Mouse (Mus musculus) layer of hippocampus, adult 11-12 months (tissue): ENCODE results near the gene 2410004P03Rik.

ENCODE experiments used
- DNase-seq: peaks from one replicate; pipeline ENCODE4 v3.0.0; 2022; ENCODE audit warnings: low spot score

Gene 2410004P03Rik

DNA sequence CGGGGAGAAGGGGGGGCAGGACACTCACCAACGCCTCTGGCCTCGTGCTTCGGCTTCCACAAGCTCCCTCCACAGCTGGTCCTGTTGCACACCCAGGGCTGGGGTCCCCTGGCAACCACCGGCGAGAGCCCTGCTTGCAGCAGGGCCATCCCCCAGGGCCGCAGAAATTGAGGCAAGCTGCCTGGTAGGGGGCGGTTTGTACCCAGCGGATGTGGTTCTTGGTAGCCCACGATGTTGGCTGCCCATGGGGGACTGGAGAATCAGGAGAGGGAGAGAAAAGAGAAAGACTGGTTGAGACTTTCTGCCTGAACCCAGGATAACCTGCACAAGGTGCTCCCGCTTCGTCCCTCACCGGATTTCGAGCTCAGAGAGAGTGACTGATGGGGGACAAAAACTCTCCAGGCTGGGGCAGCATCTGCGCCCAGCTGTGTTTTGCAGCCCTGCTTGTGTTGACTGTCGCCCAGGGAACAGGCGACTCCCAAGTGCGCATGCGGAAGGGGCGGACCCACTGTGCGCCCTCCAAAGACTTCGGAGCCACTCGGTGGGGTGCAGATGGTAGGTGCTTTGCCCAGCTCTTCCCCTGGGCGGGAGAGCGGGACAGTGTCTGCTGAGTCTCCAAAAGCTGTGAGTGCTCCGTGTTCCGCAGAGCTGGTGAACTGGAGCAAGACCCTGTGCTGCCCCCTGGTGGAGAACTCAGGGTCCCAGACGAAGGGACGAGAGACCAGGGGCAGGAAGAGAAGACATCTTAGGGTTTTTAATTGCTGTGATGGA lies at the start of gene 2410004P03Rik:
TSS of gene 2410004P03Rik (minus strand) at position 628 of the 771 bp plus-strand sequence.
- DNase-seq: peak; percentile 77

DNA sequence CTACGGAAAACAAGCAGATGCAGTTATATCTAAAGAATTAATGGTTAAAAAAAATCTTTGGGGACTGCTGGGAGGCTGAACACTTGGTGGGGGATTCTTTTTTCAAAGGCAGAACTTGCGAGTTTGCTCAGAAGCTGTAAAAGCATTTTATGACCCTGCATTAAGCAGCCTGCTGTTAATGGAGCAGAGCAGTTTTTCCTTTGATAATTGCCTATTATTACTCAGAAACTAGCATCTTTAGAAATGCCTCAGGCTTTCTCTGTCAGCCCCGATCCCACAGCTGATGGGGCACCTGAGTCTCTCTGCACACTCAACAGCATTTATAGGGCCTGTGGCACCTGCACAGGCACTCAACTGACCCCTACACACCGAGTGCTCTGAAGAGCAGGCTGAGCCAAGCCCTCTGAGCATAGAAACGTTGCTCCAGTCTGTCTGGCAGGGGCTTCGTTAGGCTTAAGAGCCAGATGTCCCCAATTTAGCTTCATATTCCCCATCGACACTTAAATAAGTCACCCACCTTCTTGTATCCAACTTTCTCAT lies 49.7 kb upstream of the 2410004P03Rik start:
- DNase-seq: no peak

DNA sequence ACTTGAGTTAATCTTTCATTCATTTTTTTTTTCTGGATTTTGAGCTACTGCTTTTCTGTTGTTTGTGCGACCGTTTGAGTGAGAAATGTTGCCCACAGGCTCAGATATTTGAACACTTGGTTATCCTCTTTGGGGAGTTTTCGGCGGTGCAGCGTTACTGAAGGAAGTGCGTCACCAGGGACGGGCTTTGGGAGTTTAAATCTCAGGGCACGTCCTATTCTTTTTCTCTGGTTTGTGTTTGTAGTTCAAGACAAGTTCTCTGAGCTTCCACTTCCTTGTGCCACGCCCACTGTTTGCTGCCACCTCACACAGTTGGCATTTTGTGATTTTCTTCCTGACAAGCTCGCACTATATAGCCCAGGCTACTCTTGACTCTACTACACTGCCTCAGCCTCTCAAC lies 47.0 kb upstream of the 2410004P03Rik start:
- no peak for DNase-seq

DNA sequence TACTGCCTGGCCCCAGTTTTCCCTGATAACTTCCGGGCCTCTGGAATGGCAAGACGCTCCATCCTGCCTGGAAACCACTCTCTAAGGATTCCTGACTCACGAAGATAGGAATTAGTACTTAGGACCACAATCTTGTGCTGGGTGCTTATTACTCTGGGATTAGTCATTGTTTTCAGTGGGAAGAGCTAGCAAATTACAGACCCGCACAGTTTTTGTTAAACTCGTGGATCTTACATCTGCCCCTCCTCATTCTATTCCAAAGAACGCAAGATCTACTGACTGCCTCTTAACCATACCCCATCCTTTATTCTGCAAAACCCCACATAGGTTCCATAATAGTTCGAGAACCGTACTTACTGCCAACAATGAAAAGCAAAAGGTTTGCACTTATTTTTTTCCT lies 45.6 kb upstream of the 2410004P03Rik start:
- no peak for DNase-seq

DNA sequence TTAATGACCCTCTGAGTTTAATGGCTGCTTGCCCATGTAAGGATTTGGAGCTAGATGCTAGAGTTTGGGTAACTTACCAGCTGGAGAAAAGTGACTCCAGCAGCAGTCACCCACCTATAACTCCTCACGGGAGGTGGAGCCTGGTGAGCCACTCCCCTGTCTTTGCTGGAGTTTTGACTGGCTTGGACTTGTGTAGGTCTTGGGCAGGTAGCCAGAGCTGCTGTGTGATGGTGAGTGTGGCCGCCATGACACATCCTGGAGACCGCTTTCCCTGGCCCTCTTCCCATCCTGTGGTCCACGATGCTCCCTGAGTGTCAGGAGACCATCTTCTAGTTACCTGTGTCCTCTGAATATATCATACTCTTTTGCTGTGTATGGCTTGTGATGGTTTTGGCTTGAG lies 44.2 kb upstream of the 2410004P03Rik start:
- DNase-seq: no peak

DNA sequence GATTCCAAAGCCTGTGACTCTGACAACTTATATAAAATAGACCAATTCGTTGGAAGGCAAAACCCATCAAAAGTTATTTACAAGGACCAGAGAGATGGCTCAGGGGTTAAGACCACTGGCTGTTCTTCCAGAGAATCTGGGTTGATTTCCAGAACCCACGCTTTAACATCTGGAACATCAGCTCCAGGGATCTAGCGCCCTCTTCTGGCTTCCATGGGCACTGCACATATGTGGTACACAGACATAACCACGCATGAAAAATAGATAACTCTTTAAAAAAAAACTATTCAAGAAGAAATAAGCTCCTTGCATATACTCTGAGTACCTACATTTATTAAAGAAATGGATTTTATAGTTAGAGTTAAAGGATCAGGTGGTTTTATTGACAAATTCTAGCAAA lies 43.2 kb upstream of the 2410004P03Rik start:
- DNase-seq: no peak

DNA sequence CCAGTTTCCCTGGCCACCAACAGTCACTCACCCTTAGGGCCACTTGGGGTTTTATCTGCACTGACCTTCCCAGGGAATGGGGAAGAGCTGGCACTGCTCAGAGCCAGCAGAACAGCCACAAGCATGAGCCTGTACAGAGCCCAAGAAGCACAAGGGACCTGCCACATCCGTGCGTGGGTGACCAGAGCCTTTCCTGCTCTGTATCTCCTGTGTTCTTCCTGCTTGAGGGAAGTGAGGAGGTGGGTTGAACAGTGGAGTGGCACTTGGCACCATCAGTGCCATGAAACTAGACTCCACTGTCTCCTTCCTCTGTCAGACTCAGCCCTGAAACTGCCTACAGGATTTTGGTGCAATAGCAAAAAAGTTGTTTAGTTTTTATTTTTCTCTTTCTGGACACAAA lies 41.1 kb upstream of the 2410004P03Rik start:
- DNase-seq: no peak

DNA sequence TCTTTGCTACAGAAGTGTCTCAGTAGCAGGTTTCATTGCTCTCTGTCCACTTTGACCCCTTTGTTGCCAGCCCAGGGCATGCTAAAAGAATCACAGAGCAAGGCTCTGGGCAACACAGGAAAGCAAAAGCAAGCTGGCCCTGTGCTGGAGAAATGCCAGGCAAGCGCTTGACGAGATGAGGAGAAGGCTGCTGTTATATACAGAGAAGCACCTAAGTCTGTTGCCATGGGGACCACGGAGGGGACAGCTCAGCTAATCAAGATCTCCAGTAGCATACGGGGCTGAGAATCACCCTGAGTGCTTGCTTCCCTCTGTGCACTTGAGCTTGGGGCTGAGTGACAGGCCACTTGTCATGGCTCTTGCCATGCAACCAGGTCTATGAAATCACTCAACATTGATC lies 39.5 kb upstream of the 2410004P03Rik start:
- DNase-seq: no peak

DNA sequence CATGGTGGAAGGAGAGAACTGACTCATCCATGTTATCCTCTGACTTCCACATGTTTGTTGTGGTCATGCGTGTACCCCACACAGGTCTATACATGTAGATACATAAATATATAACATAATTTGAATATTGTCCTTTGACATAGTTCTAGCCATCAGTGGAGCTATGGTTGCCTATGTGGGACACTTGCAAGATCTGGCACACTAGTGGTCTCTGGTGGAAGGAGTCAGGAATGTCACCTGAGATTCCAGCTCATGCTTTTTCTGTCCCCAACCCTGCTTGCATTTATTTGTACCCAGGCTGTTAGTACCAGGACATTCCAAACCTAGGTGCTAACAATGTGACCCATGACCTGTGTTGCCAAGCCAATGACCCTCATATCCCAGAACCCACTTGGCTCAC lies 38.3 kb upstream of the 2410004P03Rik start:
- no peak for DNase-seq

DNA sequence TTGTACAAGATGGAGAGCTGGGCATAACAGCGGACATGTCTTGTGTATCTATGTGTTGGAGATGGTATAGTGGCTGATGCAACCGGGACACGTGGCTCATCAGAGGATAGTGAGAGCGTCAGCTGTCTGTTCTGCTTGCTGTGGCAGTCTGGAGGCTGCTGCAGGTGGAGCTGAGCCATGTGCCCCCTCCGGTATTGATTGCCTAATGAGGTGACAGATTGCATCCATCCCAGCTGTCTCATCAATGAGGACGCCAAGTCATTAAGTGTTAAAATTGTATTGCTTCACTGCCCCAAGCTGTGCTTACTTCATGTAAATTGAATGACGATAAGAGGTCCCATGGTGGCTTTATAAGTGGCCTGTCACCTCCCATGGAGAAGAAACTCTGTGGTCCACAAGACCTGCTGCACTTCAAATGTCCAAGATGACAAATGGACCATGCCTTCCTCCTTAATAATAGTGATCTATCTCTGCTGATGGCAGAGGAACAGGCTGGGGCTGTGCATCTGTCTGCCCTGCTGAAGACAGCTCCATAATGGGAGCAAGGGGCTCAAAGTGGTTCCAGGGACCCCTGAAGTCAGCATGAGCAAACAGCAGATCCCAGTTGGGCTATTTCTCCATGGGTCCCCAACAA lies 37.6 kb upstream of the 2410004P03Rik start:
- peak; percentile 50 for DNase-seq

DNA sequence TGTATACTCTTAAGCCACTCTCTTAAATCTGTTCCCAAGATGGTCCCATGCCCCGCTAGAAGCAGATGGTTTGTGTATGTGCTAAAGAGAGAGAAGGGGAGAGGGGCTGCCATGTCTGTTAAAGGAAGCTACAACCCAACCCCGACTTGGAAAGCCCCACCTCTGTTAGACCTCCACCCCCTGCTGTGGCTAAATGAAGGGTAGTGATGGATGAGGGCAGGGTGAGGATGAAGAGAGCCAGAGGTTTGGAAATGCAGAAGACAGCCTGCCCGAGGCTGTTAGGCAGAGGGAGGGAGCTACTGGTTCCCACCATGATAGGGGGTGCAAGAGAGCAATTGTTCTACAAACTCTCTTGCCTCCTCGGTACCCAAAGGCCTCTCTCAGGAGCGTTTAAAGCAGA lies 31.8 kb upstream of the 2410004P03Rik start:
- no peak for DNase-seq

DNA sequence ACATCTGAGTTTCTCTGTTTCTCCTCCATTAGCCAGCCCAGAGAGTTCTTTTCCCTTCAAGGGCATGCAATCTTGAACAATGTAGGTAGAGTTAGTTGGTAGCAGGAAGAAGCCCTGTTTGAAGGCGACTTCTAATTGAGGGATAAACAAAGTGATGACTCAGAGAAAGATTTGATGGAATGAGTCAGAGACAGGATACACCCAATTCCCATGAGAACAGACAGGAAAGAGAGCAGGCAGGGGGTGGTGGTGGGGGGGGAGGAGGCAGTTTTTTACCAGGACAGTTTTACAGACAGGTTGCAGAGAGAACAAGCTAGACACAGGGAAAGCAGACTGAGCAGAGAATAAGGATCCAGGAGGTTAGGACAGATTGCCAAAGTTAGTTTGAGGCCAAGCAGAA lies 29.0 kb upstream of the 2410004P03Rik start:
- DNase-seq: no peak

DNA sequence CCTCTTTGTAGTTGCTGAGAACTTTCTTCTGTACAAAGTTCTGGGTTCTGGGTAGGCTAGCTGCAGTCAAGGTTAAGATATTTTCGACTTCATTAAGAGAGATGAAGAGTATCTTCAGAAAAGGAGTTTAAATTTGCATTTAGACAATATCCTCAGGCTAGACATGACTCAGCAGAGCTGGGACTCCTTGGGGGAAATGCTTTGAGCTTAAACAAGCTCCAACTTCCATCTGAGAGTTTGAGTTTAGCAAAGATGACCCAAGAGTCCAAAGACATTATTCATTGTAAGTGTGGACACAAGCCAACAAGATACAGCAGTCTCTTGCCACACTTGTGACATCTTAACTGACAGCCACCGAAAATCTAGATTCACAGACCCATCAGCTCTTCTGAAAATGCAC lies 27.9 kb upstream of the 2410004P03Rik start:
- DNase-seq: no peak

DNA sequence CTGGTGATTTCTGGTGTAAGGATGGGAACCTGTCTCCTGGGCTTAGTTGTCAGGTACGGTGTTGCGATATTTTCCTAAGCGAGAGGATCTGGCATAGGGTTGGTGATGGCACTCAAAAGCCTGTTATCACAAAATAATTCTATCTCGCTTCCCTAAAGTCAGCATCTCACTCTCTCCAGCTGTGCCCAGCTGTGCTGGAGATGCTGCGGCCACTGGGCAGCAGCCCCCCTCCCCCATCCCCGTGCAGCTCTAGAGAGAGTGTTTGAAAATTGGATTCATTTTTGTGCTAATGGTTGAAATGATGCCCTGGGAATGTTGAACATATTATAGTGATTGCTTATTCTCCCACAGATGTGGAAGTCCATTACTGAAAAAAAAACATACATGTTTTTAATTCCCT lies 26.7 kb upstream of the 2410004P03Rik start:
- no peak for DNase-seq

DNA sequence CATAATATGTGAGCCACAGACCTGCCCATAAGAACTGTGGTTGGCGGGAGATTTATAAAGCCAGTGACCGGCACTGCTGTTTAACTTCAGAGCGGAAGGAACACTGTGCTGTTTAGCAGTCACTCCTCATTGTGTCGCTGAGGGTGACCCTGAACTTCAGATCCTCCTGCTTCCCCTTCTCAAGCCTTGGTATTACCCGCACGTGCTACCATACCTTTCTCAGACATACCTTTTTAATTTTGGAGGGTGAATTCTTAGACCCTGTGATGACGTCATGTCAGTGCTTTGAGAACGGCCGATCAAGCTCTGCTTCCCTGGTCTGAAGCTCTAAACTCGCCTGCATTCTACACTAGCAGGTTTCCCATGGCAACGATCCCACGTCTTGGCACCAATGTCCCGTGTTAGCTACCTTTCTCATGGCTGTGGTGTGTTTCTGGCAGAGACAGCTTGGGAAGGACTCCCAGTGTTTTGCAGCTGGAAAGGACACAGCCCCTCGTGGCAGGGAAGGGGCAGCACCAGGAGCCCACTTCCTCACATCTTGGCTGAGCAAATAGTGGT lies 25.6 kb upstream of the 2410004P03Rik start:
- peak; percentile 63 for DNase-seq

DNA sequence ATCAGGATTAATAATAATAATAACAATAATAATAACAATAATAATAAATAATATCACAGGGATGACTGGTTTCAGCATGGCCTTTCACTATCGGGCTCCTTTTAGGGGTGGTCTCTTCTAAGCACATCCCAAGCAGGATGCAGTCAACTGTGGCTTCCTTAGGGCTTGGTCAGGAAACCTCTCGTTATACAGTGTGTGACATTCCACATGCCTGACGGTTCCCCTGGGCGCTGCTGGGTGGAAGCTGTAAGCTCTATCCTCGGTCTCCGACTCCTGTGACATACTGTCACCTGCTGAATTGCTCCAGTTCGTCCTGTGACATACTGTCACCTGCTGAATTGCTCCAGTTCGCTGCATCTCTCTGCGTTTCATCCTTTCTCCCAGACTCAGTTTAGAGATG lies 25.0 kb upstream of the 2410004P03Rik start:
- no peak for DNase-seq

DNA sequence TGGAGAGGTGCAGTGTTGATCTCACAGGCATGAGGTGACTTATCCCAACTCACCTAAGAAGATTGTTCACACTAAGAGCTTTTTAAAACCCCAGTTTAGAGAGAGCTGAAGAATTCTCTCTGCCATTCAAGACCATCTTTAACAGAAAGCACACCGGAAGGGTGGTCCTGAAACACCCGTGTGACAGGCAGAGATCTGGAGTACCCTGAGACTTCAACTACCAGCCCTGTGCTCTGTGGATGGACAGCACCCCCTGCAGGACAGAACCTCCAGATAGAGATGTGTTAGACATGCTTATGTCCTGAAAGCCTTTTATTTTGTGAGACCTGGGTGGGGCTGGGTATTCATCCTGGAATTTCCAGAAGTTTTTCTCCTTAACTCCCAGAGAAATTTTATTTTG lies 23.6 kb upstream of the 2410004P03Rik start:
- peak; percentile 48 for DNase-seq

DNA sequence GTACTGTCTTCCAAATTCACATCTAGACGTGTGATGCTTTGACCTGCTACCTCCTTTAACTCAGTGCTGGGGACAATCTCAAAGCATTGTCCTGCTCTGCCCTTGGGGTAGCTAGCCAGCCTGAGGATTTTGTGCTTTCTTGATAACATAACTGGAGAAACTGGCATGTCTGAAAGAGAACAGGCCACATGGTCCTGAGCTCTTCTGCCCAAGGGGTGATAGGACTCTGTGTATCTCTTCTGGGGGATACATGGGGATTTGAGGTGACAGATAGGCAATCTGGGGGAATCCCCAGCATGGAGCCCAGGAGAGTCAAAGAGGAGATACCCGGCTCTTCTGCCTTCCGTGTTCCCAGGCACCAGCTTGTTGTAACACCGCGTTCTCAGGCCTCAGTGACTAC lies 23.1 kb upstream of the 2410004P03Rik start:
- DNase-seq: no peak

DNA sequence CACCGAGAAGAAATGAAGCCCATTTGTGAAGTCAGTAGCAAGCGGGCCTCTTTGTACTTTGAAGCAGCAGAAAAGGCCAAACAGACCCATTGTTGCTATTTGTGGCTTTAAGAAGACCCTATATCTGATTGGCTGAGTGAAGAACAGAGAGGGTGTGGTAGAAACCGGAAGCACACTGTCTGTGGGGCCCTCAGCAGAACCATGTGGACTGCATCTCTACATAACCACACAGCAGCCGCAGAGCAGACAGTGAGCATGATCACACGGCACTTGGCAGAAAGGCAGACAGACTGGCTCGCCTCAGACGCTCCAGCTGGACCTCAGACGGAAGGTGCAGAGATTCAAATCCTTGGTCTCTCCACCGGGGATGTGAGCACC lies 21.9 kb upstream of the 2410004P03Rik start:
- no peak for DNase-seq

DNA sequence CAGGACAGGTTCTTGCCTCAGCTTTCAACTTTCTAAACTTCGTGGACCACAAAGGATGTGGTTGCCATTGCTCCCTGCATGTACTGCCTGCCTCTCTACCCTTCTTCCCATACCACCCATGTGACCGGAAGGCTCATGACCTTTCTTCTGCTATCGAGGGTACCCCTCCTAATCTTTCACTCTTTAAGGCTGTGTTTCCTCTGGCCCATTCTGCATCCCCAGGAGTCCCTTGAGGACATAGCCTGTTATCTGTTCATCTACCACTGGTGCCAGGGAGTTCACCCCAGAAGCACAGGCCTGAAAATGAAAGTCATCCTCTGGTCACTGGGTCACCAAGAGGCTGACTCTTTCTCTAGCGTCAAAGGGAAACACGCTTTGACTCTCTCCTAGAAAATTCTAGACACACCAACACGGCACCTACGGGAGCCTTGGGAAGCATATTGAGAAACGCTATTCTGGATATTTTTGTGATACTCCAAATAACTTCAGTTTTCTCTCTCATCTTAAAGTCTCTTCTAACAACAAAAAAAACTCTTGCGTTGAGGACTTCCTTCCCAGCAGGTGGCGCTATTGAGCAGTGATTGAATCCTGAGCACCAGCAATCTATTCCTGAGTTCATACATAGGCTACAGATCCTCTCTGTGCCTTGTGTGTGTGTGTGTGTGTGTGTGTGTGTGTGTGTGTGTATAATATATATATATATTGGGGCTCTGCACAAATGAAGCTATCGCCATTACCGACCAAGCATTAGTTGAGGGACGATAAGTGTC lies 21.4 kb upstream of the 2410004P03Rik start:
- DNase-seq: peak; percentile 70

DNA sequence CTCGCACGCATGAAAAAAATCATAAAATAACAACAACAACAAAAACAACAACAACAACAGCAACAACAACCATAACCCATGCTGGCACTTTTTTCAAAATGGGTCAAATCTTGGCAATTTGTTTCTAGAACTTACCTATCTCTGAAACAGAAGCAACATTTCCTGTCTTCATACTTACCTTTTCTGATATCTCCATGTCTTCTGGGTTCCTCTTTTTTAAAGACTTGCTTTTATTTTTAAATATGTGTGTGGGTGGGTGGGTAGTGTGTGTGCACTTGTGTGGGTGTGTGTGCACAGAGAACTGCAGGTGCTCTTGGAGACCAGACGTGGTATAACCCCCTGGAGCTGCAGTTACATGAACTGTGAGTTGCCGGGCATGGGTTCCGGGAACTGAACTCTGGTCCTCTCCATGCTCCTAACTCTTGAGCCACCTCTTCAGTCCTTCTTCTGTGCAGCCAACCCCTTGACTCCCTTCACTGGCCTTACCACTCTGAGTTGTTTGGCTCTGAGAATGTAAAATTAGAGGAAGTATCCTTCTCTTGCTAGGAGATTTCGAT lies 13.1 kb upstream of the 2410004P03Rik start:
- no peak for DNase-seq

DNA sequence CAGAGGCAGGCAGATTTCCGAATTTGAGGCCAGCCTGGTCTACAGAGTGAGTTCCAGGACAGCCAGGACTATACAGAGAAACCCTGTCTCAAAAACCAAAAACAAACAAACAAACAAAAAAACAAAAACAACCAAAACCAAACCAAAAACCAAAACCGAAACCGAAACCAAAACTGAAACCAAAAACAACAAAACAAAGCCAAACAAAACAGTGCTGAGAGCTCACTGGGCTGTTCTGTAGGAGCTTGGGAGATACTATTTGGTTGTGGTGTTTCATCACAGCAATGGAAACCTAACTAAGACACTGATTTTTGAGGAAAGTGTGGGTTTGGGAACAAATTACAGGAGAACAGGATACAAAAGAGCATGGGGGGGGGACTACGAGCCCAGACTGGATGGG lies 10.6 kb upstream of the 2410004P03Rik start:
- no peak for DNase-seq
